Mouse (Mus musculus): ENCODE measurements around the gene Ptbp3.

- TF ChIP-seq GATA1 (IDR thresholded peaks at IDR 0.05; ENCODE audit: low read length) = no peak
- no peak for TF ChIP-seq TAL1 (IDR thresholded peaks at IDR 0.05; ENCODE audit: low read length)
These were observed 98.8 kb downstream of the Ptbp3 start for GRCm38 (mm10) chr4:59450234-59450854.

Data from erythroblast, embryonic 14.5 days (primary cell).